Mouse (Mus musculus): ENCODE data around the gene Prrc2b.

Gene Prrc2b

DNA sequence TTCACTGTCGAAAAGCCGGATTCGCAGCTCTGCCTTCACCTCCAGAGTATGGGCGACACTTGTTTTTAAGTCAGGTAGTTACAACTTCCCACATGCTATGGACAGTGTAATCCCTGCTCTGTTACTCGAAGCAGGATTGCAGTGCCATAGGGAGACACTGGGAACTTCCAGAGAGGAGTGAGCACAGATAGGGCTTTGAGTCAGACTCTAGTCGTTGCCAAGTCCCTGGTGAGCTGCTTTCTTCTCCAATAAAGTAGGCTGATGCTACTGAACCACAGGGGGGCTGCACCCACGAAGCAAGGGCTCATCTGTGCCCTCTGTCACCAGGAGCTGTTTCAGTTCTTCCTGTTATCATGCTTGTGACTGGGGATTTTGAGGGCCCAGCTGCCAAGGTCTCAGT is 70.7 kb downstream of the Prrc2b start:
- in situ Hi-C loops (cut with MboI, MseI): no loop called here

DNA sequence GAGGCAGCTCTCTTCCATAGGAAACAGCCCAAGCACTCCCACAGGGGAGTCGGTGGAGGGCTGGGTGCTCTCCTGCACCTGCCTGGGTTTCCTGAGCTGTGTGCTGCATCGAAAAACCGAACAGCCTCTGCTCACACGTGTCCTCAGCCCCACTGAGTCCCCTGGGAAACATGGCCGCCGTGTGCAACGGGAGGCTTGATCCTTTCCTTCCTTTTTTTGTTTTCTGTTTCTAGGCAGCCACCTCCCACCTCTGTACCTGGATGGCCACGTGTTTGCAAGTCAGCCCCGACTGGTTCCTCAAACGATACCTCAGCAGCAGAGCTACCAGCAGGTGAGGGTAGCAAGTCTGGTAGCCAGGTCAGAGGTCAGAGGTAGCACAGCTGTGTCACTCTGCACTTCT is 71.2 kb downstream of the Prrc2b start:
- in situ Hi-C loops (cut with MboI, MseI): no loop called here

DNA sequence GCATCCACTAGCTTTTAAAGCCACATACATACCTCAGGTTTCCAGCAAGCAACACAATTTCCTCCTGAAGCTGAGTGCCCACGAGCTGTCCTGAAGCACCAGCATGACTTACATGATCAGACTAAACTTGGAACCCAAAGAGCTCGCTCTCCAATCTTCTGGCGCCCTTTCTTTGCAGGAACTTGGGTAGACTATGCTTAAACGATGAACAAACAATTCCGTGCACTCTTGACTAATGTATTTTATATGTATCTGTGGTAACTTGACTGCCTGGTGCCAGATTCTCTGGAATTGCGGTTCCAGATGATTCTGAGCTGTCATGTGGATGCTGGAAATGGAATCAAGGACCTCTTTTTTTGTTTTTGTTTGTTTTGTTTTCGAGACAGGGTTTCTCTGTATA is 84.6 kb downstream of the Prrc2b start:
- in situ Hi-C loops (cut with MboI, MseI): no loop called here

DNA sequence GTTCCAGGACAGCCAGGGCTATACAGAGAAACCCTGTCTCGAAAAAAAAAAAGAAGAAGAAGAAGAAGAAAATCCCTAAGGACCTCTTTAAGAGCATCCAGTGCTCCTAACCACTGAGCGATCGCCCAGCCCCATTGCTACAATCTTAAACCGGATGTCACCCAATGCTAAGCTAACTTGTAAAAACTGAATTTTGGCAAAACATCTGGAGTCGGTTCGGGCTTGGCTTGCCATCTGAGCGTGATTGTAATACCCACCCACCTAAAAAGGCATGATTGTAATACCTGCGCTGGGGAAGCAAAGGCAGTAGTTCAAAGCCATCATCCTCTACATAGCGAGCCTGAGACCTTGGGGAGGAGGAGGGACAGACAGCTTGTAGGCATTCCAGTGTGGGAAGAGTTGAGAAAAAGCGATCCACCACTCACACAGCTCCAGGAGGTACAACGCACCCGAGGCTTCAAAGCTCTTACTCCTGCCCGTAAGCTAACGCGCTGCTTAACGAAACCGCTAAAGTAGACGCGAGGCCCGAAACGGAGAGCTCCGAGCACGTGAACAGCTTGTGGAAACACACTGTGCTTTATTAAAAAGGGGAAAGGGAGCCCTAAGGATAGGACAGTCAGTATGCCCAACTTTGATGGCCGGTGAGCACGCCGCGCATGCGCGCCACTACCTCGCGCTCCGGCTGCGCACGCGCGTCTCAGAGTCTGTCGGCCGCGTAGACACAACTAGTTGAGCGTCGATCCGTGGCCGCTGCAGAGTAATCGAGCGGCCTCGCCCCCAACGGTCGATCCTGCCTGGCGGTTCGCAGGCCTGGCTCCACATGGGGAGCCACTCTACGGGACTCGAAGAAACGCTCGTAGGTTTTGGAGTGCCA is 85.2 kb downstream of the Prrc2b start, which contains the start of gene Pomt1:
Gene Pomt1, plus strand, starts transcription at position 705 of the 874 bp plus-strand sequence.
- in situ Hi-C loops (cut with MboI, MseI): no loop called here

DNA sequence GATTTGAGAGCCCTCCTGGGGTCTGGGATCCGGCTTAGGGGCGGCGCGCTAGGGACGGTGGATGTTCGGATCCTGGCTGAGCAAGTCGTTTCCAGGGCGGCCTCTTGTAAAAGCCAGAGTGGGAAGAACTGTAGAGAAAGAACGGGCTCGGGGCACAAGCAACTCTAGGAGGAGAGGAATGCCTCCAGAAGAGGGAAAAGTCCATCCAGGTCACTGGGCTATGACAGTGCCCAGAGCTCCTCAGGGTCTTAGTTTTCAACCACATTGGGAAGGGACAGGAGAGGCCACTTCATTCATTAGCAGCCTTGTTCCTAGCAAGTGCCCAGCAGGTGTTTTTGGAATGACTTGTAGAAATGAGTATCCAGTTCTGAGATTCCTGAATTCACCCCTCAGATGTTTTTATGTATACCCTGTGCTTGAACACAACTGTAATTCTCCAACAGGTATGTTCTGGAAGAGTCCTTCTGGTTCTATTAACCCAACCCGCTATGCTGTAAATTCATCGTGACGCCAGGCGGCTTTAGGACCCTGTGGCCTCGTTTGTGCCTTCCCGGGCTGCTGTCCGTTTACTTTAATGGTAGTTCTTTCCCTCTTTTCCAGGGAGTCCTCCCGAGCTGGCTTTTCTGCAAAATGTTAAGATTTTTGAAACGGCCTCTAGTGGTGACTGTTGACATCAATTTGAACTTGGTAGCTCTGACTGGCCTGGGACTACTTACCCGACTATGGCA is 86.0 kb downstream of the Prrc2b start:
- in situ Hi-C loops (cut with MboI, MseI): no loop called here

DNA sequence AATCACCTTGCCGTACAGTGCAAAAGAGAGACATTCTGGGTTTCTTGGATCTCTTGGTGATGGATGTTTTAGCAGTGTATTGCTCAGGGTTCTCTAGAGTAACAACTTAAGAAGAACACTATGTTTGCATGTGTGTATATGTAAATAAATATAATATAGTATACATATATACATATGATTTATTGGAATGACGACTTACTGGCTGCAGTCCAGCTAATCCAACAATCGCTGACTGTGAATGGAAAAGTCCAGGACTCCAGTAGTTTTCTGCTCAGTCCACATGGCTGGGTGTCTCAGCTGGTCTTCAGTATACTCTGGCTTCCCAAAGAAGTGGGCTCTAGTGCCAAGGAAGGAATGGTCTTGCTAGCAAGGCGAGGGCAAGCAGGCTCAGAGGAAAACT is 86.7 kb downstream of the Prrc2b start:
- in situ Hi-C loops (cut with MboI, MseI): no loop called here

DNA sequence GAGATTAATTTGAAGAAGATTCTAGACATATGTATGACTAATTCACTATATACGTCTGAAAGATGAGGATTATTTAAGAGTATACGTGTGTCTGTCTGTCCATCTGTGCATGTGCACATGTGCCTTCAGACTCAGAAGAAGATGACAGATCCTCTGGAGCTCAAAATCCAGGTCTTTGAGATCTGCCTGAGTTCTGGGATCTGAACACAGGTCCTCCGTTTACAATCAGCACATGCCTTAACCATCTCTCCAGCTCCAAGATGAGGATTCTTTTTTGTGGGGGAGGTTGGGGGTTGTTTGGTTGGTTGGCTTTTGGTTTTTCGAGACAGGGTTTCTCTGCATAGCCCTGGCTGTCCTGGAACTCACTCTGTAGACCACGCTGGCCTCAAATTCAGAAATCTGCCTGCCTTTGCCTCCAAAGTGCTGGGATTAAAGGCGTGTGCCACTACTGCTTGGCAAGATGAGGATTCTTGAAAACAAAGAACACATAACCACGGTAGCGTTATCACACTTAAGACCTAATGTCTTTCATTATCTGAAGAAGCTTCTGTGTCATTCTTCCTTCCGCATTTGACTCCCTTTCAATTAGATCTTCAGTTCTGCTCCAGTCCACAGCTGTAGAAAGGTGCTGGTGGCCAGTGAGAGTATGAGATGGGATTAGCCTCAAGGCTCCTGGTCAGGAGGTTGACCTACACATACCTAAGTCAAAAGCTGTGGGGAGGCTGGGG is 88.0 kb downstream of the Prrc2b start:
- in situ Hi-C loops (cut with MboI, MseI): no loop called here

DNA sequence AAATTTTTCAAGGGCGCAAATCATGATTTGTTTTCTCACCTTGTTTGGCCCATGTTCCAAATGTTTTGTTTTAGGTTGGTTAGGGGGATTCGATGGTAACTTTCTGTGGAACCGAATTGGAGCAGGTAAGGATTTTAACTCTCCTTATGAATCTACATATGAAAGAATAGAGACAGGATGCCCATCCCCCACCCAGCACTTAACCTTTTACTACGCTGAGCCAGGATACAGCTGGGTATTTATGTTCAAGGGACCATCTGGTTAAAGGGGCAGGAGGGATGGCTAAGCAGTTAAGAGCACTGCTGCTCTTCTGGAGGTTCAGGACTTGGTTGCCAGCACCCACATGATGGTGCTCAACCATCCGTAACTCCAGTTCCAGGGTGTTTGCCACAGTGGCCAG is 89.7 kb downstream of the Prrc2b start:
- in situ Hi-C loops (cut with MboI, MseI): no loop called here

DNA sequence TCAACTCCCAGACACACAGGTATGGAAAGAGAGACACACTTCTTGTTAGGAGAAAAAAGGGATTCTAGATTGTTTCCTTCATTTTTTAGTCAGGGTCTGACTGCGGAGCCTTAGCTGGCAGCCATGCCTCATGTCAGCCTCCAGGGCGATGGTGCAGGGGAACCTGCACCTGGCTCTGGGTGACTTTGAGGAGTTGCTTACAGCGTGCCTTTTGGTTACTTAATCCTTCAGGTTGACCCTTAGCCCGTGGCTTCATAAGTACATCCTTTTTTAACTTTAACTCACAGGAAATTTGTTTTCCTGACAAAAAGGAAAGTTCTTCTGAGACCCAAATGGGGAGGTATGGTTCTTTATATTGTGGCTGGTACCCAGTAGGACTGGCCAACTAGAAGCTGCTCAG is 92.1 kb downstream of the Prrc2b start:
- in situ Hi-C loops (cut with MboI, MseI): no loop called here

DNA sequence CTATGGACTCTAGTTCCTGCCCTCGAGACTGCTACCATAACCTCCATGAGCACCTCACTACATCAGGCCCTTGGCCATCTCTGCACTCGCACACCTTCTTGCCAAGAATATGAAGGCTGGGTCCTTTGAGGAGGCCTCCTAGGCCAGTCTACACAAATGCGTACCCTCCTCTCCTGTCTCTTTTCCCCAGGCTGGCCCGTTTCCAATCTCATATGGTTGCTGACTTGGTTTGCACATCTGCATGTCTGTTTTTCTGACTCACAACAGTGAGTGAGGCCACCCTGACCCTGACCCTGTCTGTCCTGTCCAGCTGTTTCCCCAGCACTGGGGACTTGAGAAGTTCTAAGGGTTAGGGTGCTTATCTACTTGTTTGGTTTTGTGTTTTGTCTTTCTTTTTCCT is 95.9 kb downstream of the Prrc2b start:
- in situ Hi-C loops (cut with MboI, MseI): no loop called here

DNA sequence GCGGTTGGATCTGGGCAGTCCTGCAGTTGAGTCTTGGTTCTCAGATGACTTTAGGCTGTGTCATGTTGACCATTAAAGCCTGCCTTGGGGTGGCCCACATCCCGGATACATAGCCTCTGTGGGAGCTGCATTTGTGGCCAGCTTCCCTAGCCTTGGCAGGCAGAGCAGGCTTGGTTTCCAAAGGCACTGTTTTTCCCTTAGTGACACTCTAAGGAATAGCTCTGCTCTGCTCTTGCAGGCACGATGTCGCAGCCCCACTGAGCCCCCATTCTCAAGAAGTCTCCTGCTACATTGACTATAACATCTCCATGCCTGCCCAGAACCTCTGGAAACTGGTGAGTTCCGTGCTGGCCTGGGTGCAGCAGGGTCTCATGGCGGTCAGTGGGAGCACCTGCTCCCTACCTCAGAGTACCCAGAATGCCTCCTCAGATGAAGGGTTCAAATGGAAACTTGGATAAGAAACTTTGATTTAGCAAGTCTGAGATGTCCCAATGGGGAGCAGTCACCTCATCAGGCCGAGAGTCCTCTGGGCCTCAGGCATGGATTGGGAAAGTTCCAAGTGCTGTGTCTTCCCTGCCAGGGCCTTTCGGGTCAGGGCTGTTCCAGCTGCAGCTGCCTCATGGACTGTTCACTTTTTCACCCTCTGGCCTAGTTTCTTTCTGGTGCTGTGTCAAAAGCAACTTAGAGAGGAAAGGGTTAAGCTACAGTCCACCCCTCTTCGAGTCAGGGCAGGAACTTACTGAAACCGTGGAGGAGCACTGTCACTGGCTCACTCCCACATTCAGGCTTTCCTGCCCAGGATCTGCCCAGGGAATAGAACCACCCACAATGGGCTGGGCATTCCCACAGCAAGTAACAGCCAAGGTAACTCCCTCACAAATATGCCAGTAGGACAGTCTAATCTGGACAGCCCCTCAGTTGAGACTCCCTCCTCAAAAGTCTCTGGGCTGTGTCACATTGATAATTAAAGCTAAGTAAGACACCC is 97.8 kb downstream of the Prrc2b start:
- in situ Hi-C loops (cut with MboI, MseI): no loop called here

DNA sequence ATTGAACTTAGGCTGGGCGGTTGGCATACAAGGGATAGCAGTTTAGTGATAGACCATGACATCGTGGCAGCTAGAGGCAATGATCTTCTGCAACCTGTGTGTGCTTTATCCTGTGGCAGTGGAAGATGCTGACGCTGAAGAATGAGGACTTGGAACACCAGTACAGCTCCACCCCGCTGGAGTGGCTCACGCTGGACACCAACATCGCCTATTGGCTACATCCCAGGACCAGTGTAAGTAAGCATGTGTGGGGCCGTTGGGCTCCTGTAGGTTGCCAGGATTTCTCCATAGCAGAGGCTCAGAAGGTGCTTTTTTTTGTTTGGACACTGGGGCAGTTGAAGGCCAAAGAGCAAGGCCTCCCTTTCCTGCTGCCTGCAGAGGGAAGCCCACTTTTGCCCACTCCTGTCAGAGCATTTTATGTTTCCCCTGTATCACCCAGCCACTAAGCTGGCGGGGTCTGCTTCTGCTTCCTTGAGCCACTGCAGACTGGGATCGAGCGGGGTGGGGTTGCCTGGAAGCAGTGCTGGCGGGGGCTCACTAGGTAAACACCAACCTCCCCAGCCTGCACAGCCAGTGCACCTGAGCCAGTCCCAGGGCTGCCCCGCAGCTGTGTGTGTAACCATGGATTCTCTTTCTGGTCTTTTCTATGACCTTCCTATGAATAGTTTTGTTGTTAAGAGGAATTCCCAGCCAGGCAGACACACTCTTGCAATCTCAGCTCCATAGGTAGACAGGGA is 101.1 kb downstream of the Prrc2b start:
- in situ Hi-C loops (cut with MboI, MseI): no loop called here

DNA sequence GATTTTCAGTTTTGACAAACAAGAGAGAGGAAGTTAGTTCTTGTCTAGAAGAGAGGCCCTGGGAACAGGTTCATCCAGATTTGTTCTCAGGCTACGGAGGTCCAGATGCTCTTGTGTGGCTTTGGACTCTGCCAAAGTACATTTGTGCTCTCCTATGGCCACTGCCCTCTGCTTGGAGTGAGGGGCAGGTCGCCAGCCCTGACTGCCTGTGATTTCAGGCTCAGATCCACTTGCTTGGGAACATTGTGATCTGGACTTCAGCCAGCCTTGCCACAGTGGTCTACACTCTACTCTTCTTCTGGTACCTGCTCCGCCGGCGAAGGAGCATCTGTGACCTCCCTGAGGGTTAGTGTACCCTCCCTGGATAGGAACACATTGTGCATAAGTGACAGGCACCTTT is 101.8 kb downstream of the Prrc2b start:
- in situ Hi-C loops (cut with MboI, MseI): no loop called here

DNA sequence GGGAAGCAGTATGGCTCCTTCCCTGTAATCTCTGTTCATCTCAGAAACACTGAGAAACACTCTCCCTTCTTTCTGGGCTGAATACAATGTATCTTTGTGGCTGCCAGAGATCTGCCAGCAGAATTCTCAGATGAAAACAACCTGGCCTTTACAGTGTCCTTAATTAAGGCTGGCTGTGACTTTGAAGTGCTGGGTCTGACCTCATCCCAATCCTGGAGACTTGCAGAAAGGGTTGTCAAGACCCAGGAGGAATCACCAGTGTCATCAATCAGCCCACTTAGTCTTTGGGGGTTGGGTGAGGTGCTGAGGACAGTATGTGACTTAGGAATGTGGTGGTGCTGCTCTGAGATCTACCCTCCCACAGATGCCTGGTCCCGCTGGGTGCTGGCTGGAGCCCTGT is 102.5 kb downstream of the Prrc2b start:
- in situ Hi-C loops (cut with MboI, MseI): no loop called here

DNA sequence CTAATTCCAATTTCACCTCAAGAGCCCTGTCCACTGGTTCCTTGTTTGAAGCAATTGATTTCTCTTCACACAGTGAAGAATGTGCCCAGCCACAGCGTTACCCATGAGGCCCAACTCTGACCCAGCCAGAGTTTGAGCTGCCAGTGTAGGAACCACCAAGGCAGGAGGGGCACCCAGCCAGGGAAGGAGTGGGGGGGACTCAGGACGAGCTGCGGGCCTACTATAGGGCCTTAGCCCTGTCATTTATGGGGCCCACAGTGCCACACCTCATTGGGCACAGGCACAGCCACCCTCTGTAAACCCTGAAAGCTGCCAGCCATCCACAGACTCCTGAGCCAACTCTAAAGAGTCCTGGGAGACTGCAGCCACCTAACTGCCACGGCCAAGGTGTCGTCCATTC is 103.7 kb downstream of the Prrc2b start:
- in situ Hi-C loops (cut with MboI, MseI): no loop called here

DNA sequence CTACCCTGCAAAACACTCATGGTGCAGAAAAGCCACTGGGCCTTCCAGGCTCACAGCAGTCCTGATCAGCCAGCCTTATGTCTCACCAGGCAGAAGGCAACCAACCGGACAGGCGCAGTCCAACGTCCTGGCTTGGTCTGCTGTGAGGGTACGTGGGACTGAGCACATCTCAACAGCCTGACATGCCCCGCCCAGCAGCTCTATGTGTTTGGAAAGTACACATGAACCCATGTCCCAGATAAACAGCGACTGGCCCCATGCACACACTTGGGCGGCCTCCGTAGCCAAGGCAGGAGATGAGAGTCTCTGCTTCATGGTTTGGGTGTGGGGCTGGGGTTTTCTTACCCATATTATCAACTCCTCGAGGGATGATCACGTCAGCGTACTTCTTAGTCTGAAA is 105.4 kb downstream of the Prrc2b start:
- in situ Hi-C loops (cut with MboI, MseI): no loop called here

DNA sequence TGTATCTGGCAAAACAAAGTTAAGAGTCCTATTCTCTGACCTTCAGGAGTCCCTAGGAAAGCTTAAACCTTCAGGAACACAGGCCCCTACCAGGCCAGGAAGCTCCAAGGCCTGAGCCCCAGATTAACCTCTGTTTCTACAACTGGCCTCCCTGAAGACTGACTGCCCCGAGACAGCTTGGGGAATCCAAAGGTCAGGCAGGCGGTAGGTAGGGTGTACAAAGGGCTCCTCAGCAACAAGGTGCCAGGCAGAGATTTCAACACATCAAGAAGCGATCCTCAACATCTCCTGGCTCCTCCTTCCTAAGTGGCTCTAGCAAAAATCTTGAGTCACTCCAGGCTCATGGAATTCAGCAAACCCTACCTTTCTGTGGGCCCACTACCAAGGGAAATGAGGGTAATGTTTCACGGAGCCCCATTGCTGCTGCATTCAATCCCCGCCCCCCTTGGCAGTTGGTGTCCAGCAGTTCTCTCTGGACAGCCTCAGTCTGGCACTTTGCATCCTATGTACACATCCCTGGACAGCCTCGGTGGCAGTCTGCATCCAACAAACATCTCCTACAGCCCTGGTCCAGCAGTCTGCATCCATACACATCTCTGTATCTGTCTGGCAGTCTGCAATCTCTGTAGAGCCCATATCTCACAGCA is 108.1 kb downstream of the Prrc2b start:
- in situ Hi-C loops (cut with MboI, MseI): no loop called here

DNA sequence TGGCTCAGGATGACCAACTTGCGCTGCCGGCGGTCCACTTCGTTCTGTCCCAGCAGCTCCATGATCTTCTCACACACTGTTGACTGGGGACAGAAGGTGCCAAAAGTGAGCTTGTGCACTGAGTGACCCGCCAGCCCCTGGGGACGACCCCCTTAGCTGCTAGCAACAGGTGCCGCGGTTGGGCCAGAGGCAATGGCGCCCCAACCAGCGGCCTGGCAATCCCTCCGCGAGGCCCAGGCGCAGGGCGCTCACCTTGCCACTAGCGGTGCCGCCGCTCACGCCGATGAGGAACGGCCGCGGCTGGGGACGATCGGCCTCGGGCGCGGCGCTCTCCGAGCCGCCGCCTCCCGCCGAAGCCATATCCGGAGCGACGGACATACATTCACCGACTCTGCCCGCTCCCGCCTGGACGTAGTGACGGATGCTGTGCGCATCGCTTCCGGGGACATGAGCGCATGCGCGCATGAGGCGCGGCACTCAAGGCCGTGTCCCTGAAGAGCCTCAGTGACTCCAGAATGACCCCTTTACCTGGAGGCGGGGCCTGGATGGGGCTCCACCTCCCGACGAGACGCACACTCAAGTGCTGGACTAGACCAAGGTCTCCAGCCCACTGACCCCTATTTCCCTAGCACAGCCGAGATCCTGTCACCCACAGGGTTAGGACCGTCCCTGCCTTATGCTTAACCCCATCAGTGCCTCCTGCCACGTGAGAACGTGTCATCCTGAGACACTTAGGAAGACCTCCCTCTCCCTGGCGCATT is 109.0 kb downstream of the Prrc2b start, which contains the start of gene Uck1:
Gene Uck1, minus strand, starts transcription at position 503 of the 761 bp plus-strand sequence.
- in situ Hi-C loops (cut with MboI, MseI): no loop called here

DNA sequence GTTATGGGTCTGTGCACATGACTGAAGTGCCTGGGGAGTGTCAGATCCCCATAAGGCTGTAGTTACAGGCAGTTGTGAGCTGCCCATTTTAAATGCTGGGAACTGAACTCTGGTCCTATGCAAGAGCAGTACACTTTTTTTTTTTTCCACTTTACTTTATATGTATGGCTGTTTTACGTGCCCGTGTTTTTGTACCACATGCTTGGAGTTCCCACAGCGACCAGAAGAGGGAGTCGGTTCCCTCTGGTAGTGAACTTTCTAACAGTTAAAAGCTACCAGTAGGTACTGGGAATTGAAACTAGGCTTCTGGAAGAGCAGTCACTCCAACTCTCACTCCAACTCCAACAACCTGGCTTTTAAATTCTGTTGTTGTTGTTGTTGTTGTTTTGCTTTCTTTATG is 109.8 kb downstream of the Prrc2b start:
- in situ Hi-C loops (cut with MboI, MseI): no loop called here

Measured in regulatory T cell (primary cell).